Mouse (Mus musculus) hindbrain, embryonic 15.5 days (tissue): ENCODE data around the gene Usp28. TPM values are rescaled to one million over a fixed set of nuclear protein-coding genes. Genes with fewer than 3 reads are reported as not detected.
A peak's percentile ranks its signal among the peaks of the same experiment; 100 is the strongest.
"Not testable (repeated sequence)": the region's sequence is repeated elsewhere in the genome, so short reads cannot be mapped to it uniquely, and the experiment has no call there.

ENCODE experiments used
- ATAC-seq: fragments of 200-750 bp; cut with Nextera tagmentation; 2 replicates; pipeline ENCODE4 v1.8.0; 2017; ENCODE audit warnings: low read depth, moderate number of reproducible peaks, moderate TSS enrichment; ENCODE audit not compliant: low FRiP score
- H3K27ac ChIP-seq: fragments of 300-500 bp; sonication (generic); replicated peaks from 2 replicates; pipeline ENCODE4 v1.5.1; 2015; ENCODE audit warnings: mild to moderate bottlenecking, inconsistent platforms
- H3K27me3 ChIP-seq: fragments of 300-500 bp; sonication (generic); 2 replicates; pipeline ENCODE4 v1.6.1; 2015; ENCODE audit warnings: control low read depth, inconsistent platforms
- H3K36me3 ChIP-seq: fragments of 300-500 bp; sonication (generic); 2 replicates; pipeline ENCODE4 v1.6.1; 2015; ENCODE audit warnings: control low read depth, inconsistent platforms
- H3K4me1 ChIP-seq: fragments of 300-500 bp; sonication (generic); replicated peaks from 2 replicates; pipeline ENCODE4 v1.6.1; 2015; ENCODE audit warnings: control low read depth, inconsistent platforms
- H3K4me2 ChIP-seq: fragments of 300-500 bp; sonication (generic); 2 replicates; pipeline ENCODE4 v1.6.1; 2015; ENCODE audit warnings: moderate library complexity, mild to moderate bottlenecking, inconsistent platforms
- H3K4me3 ChIP-seq: fragments of 300-500 bp; sonication (generic); 2 replicates; pipeline ENCODE4 v1.5.1; 2015; ENCODE audit warnings: mild to moderate bottlenecking, inconsistent platforms
- H3K9ac ChIP-seq: fragments of 300-500 bp; sonication (generic); 2 replicates; pipeline ENCODE4 v1.6.1; 2015; ENCODE audit warnings: inconsistent platforms
- H3K9me3 ChIP-seq: fragments of 300-500 bp; sonication (generic); 2 replicates; pipeline ENCODE4 v1.6.1; 2016; ENCODE audit warnings: control low read depth, inconsistent platforms
- WGBS: fragments of 180-500 bp; shearing (Covaris S2); methylation state at CpG from one replicate; pipeline ENCODE4 v1.1.7; 2015; 5-methylcytosine and 5-hydroxymethylcytosine counted together
- polyA plus RNA-seq: library from polyadenylated mRNA; unstranded; fragments of >200 nt; fragmentation: Nextera tagmentation; extraction: Ambion mirVana; gene quantifications from 2 replicates; pipeline ENCODE4 v1.2.1, GENCODE M21; 2015

Gene Usp28
- polyA plus RNA-seq, result 31.0 and 31.4 TPM in 2 replicates

DNA sequence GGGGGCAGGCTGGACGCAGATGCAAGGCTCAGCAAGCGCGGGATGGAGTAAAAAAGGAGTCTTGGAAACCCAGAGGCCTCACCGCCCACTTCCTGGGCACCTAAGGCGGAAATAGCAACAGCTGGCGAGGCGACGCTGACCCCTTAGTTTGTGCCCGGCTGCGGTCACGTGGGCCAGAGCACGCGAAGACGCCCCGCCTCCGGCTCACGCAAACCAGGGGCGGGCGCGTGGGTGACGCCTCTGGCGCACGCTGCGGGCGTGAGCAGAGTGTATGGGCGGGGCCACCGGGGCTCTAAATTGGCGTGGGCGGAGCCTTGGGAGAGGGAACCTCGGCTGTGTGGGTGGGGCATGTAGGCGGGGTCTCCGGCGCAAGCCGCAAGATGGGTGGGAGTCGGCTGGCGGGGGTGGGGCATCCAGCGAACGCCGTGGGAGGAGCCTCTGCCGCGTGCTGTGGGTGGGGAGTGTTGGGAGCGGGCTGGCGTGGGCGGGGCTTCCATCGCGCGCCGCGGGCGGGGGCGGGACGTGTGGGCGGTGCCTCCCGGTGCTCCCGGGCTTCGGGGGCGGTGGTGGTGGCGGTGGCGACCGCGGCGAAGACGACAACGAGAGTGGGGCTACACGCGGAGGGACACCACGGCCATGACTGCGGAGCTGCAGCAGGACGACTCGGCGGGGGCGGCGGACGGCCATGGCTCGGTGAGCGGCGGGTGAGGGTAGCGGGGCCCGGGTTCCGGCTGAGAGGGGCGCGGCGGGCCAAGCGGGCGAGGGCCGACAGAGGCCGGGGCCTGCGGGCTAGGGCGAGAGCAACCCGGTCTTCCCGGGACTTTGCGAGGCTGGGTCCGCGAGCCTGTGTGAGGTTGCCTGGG is at the start of gene Usp28:
Gene Usp28, plus strand, starts transcription at position 531 of the 863 bp plus-strand sequence.
- no peaks in the 10 kb centered on the region for H3K9me3 ChIP-seq
- H3K27me3 ChIP-seq, result no peaks in the 10 kb centered on the region
- H3K4me2 ChIP-seq, result peak within 1 kb of the TSS; percentile 68
- no peaks in the 10 kb centered on the region for H3K36me3 ChIP-seq
- H3K4me1 ChIP-seq, result peaks cover 28% of the 10 kb centered on the region
- peak within 1 kb of the TSS; percentile 86 for H3K27ac ChIP-seq
- H3K9ac ChIP-seq, result peak within 1 kb of the TSS; percentile 73
- H3K4me3 ChIP-seq, result peak within 1 kb of the TSS; percentile 87
- under 1% methylated on average over 85 of the region's 94 CpGs for WGBS
- peak; percentile 95 for ATAC-seq

DNA sequence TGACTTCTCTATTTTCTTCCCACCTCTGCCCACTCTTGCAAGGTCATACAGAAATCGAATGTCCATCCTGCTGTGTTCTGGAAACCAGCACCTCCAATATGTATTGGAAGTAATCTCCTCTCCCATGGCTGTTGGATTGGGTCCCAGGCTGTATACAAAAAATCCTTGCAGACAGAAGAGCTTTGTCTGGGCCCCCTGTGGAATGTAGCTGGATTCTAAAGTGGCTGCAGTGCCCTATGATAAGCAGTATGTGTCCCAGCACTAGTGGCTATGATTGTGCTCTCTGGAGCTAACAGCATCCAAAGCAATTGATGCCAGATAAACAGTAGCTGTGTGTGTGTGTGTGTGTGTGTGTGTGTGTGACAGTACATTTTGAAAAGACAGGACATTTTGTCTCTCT is 42.8 kb upstream of the Usp28 start:
- Histone ChIP-seq H3K9ac (no peak overlapping the region), H3K4me1 (0 out of 2 replicates have a peak, but pooled peaks cover 3% of the 10 kb centered on the region), H3K36me3 (no peaks in the 10 kb centered on the region), H3K4me2 (no peak overlapping the region), H3K27ac (no peak overlapping the region), H3K27me3 (no peaks in the 10 kb centered on the region), H3K4me3 (no peak overlapping the region), H3K9me3 (no peaks in the 10 kb centered on the region)
- no peak for ATAC-seq
- 68% methylated on average over 1 of the region's 1 CpGs for WGBS

DNA sequence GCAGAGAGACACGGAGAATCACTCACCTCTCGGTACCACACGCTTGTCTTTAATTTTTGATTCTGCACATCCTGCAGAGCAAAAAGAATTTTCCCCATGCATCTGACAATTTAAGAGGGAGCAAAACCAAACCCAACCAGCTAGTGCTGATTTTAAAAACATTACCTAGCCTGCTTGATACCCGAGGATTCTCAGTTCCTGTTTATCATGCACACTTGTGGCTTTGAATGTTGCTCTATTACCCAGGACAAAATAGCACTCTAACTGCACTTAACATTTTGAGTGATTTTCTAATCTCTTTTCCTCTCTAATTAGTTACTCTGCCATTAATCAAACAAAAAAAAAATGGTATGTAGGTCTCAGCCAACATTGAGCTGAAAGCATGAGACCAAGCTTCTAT is 37.6 kb upstream of the Usp28 start:
- 90% methylated on average over 4 of the region's 4 CpGs for WGBS
- Histone ChIP-seq H3K4me1 (no peaks in the 10 kb centered on the region), H3K9ac (no peak overlapping the region), H3K4me3 (no peak overlapping the region), H3K27me3 (no peaks in the 10 kb centered on the region), H3K36me3 (no peaks in the 10 kb centered on the region), H3K4me2 (no peak overlapping the region), H3K27ac (no peak overlapping the region), H3K9me3 (no peaks in the 10 kb centered on the region)
- no peak for ATAC-seq

DNA sequence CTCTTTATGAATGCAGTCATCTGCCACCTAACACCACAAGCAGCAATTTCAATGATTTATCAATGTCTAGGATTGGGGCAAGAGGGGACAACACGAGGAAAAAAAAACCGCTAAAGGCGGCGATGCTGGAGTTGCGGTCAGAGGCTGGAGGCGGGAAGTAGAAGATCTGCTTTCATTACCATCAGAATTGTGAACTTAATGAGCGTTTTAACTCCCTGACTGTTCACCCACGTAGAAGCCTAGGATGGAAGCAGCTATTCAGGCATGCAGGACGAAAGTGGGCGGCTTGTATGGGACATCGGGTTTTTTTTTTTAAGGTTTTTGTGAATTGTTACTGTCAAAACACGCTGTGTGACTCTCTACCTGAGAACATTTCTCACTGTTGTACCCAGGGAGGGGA is 23.9 kb upstream of the Usp28 start:
- H3K4me3 ChIP-seq, result no peak overlapping the region
- no peaks in the 10 kb centered on the region for H3K36me3 ChIP-seq
- H3K4me1 ChIP-seq, result peaks cover 8% of the 10 kb centered on the region; the same call in 1 of the 2 replicates
- H3K9me3 ChIP-seq, result no peaks in the 10 kb centered on the region
- ATAC-seq, result no peak
- WGBS, result 23% methylated on average over 12 of the region's 12 CpGs
- H3K4me2 ChIP-seq, result peak overlapping the region; percentile 43
- no peak overlapping the region for H3K27ac ChIP-seq
- H3K27me3 ChIP-seq, result no peaks in the 10 kb centered on the region
- H3K9ac ChIP-seq, result no peak overlapping the region

DNA sequence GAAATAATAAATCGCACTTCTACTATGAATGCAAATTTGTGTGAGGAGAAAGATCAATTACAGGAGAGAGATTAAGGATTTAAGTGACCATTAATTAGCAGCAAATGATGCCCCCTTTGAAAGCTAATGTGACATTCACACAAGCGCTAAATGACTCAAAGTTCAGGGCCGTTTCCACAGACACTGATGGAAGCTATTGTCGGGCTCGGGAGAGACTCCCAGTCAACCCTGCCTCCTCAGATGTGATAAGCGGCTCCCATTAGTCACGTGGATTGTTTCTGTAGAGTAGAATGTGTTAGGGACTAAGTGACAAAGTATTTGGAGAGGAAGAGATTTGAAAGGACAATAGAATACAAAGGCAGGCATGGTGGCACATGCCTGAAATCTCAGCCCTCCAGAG is 23.0 kb upstream of the Usp28 start:
- Histone ChIP-seq H3K4me2 (no peak overlapping the region), H3K27me3 (no peaks in the 10 kb centered on the region), H3K9ac (no peak overlapping the region), H3K4me3 (no peak overlapping the region), H3K27ac (no peak overlapping the region), H3K9me3 (no peaks in the 10 kb centered on the region), H3K36me3 (no peaks in the 10 kb centered on the region), H3K4me1 (peaks cover 8% of the 10 kb centered on the region; the same call in 1 of the 2 replicates)
- no peak for ATAC-seq
- WGBS, result 31% methylated on average over 7 of the region's 7 CpGs

DNA sequence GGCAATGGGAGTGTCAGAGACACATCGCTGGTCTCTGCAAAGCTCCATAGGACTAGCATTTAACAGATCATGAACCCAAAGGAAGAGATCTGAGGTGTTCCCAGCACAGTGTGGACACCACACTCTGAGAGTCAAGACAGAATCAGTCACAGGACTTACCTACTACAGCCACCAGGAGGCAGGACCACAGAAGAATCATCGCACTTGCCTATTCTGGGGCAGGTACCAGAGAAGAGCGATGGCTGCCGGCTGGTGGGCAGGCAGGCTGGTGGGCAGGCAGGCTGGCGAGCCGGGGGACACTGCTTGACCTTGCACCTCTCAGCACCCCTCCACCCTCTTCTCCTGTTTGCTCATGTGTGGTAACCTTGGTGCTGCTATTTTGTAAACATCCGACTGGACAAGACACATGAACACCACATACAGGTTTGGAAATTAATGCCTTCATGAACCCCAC is 20.6 kb upstream of the Usp28 start, which contains the start of gene Htr3b:
Gene Htr3b, minus strand, starts transcription at position 404 of the 454 bp plus-strand sequence.
- Histone ChIP-seq H3K9me3 (no peaks in the 10 kb centered on the region), H3K36me3 (no peaks in the 10 kb centered on the region), H3K4me2 (no peak within 1 kb of the TSS), H3K4me1 (peaks cover 8% of the 10 kb centered on the region; the same call in 1 of the 2 replicates), H3K9ac (no peak within 1 kb of the TSS), H3K27me3 (no peaks in the 10 kb centered on the region), H3K4me3 (no peak within 1 kb of the TSS), H3K27ac (no peak within 1 kb of the TSS)
- no peak for ATAC-seq
- 66% methylated on average over 7 of the region's 7 CpGs for WGBS

DNA sequence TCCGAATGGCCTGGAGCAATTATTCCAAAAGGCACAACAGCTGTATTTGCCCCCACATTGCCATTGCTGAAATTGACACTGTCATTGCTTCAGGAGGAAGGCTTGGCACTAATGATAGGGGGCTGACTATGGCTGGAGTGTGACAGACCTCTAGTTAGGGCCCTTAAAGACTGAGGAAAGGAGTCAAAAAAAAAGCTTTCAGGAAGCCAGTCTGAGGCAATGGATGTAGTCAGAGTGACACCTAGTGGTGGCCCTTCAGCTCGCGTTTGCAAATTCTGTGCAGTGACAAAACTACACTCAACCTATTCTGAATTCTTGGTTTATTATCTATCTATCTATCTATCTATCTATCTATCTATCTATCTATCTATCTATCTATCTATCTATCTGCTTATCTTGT is 12.7 kb upstream of the Usp28 start:
- Histone ChIP-seq H3K4me3 (no peak overlapping the region), H3K27ac (no peak overlapping the region), H3K27me3 (no peaks in the 10 kb centered on the region), H3K9ac (no peak overlapping the region), H3K9me3 (no peaks in the 10 kb centered on the region), H3K36me3 (no peaks in the 10 kb centered on the region), H3K4me2 (no peak overlapping the region), H3K4me1 (no peaks in the 10 kb centered on the region)
- no peak for ATAC-seq
- WGBS, result 33% methylated on average over 3 of the region's 3 CpGs

DNA sequence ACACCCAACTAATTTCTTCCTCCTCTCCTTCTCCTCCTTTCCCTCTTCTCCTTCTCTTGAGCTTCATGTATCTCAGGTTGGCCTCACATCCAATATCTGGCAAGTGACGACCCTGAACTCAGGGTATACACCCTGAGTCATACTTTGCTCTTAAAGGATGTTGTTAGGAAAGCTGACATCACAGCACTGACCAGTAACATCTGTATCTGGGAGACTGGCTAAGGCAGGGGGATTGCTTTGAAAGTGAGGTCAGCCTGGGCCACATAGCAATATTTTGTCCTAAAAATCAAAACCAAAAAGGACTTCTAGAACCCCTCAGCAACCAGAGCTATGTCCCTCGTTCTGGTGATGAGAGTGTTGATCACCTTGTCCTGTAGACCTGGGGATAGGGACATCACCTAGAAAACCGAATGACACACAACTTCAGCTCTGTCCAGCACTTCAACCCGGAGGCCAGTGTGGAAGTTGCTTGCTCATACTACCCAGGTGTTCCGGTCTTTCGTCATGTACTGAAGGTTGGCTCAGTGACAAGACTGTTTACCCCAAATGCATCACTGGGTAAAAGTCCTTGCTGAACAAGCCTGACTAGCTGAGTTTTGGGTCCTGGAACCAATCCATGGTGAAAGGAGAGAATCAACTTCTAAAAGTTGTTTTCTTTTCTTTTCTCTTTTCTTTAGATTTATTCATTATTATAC is 8.4 kb upstream of the Usp28 start:
- H3K9ac ChIP-seq, result no peak overlapping the region
- no peak overlapping the region for H3K27ac ChIP-seq
- 90% methylated on average over 6 of the region's 6 CpGs for WGBS
- H3K4me3 ChIP-seq, result no peak overlapping the region
- H3K36me3 ChIP-seq, result no peaks in the 10 kb centered on the region
- no peaks in the 10 kb centered on the region for H3K27me3 ChIP-seq
- H3K9me3 ChIP-seq, result no peaks in the 10 kb centered on the region
- no peak overlapping the region for H3K4me2 ChIP-seq
- ATAC-seq, result no peak
- H3K4me1 ChIP-seq, result no peaks in the 10 kb centered on the region

DNA sequence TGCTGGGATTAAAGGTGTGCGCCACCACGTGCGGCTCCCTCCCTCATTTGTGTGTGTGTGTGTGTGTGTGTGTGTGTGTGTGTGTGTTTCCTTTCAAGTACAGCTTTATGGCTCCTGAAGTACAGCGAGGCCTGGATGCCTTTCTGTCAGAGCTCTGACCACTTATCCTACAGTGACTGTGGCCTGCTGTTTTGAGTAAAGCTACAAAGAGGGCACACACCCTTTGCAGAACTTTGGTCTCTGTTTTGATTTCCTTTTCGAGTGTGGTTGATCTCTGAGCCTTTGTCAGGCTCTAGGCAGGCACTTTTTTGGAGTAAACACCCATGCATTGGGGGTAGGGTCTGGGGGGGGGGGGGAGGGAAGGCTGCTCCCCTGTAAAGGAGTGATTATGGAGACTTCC is 4.8 kb upstream of the Usp28 start:
- H3K27me3 ChIP-seq, result no peaks in the 10 kb centered on the region
- H3K4me2 ChIP-seq, result no peak overlapping the region
- H3K36me3 ChIP-seq, result no peaks in the 10 kb centered on the region
- peaks cover 7% of the 10 kb centered on the region for H3K4me1 ChIP-seq
- H3K27ac ChIP-seq, result no peak overlapping the region
- H3K9me3 ChIP-seq, result no peaks in the 10 kb centered on the region
- no peak overlapping the region for H3K4me3 ChIP-seq
- H3K9ac ChIP-seq, result no peak overlapping the region
- 90% methylated on average over 5 of the region's 5 CpGs for WGBS
- ATAC-seq, result no peak

DNA sequence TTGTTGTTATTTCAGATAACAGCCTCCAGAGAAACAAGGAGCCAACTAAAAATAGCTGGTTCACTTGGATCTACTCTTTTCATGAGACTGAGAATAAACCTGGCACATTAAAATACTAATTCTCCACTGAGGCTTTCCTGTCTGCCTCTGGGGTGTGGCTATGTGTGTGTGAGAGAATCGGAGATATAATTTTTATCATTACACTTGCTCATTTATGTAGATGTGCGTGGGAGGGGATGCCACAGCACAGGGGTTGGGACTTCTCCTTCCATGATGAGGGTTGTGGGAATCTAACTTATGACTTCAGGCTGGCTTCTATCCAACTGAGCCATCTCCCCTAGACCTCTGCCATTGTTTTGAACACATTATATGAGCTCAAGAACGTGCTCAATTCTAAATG is 4.4 kb upstream of the Usp28 start:
- no peaks in the 10 kb centered on the region for H3K9me3 ChIP-seq
- WGBS, result 76% methylated on average over 3 of the region's 3 CpGs
- no peak overlapping the region for H3K9ac ChIP-seq
- no peak overlapping the region for H3K27ac ChIP-seq
- no peak for ATAC-seq
- H3K4me1 ChIP-seq, result peaks cover 8% of the 10 kb centered on the region
- no peak overlapping the region for H3K4me2 ChIP-seq
- no peaks in the 10 kb centered on the region for H3K36me3 ChIP-seq
- no peaks in the 10 kb centered on the region for H3K27me3 ChIP-seq
- H3K4me3 ChIP-seq, result no peak overlapping the region

DNA sequence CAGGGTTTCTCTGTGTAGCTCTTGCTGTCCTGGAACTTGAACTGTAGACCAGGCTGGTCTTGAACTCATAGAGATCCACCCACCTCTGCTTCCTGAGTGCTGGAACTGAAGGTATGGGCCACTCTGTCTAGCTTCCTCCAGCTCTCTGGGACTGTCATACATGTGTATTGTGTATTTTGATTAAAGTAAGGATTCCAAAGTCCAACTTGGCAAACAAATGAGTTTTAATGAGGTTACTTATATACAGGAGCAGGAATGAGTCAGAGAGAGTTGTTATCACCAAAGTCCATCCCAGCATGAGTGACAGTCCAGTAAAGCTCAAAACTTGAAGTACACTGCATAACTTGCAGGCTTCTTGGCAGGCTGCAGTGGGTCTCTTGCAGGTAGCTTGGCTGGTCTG is 3.3 kb upstream of the Usp28 start:
- H3K4me3 ChIP-seq, result no peak overlapping the region
- no peaks in the 10 kb centered on the region for H3K9me3 ChIP-seq
- ATAC-seq, result no peak
- H3K9ac ChIP-seq, result no peak overlapping the region
- H3K4me1 ChIP-seq, result peaks cover 18% of the 10 kb centered on the region
- no peak overlapping the region for H3K27ac ChIP-seq
- H3K4me2 ChIP-seq, result no peak overlapping the region
- no peaks in the 10 kb centered on the region for H3K36me3 ChIP-seq
- no peaks in the 10 kb centered on the region for H3K27me3 ChIP-seq

DNA sequence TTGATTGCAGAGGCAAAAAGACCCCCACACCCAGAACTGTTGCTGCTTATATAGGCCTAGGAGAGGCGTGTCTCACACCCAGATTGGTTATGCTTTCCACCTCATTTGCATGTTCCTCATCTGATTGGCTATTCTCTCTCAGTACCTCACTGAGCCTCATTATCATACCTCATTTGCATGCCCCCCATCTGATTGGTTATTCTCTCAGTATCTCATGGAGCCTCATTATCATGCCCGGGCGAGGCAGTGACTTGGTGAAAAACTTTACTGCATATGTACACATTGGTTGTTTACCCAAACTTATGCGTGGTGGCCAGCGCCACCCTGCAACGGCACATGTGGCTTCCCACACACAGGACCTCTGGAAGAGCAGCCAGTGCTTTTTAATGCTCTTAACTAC is 1.4 kb upstream of the Usp28 start:
- not testable (repeated sequence) for H3K4me3 ChIP-seq, ATAC-seq, H3K9me3 ChIP-seq, H3K27me3 ChIP-seq, H3K27ac ChIP-seq, H3K9ac ChIP-seq, H3K36me3 ChIP-seq, H3K4me2 ChIP-seq
- H3K4me1 ChIP-seq, result peaks cover 28% of the 10 kb centered on the region
- 92% methylated on average over 6 of the region's 6 CpGs for WGBS
